Mouse (Mus musculus): ENCODE measurements around the gene Gm20696. TPM values are rescaled to one million over a fixed set of nuclear protein-coding genes. Genes with fewer than 3 reads are reported as not detected.

Gene Gm20696
- polyA plus RNA-seq, 1 experiment from 2014 or later = 6.9 TPM

DNA sequence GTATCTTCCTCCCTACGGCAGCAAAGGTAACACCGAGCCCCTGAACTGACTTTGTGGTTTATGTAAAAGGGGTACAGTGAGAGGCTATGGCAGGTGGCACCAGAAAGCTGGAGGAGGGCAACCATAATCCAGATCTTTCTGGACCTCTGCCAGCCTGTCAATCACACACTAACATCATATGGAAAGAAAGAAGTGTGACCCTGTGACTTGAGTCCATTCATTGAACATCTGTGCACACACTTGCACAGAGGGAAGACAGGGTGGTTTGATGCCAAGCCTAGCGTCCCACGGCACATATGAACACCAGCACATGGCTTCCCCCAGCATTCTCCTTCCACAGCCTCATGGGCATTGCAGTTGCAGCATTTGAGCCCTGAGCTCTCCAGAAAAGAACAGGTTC, 202.1 kb downstream of the Gm20696 start:
- Histone ChIP-seq H3K9me3 (no peaks in the 10 kb centered on the region), H3K27me3 (no peaks in the 10 kb centered on the region), H3K36me3 (no peaks in the 10 kb centered on the region), H3K4me2 (replicated peaks) (no peak overlapping the region), H3K4me3 (no peak overlapping the region), H3K4me1 (peaks cover 18% of the 10 kb centered on the region), H3K27ac (replicated peaks) (no peak overlapping the region), H3K9ac (replicated peaks) (no peak overlapping the region)
- WGBS = 83% methylated on average over 4 of the region's 4 CpGs
- no peak for ATAC-seq (ENCODE audit: low FRiP score, low read depth)

DNA sequence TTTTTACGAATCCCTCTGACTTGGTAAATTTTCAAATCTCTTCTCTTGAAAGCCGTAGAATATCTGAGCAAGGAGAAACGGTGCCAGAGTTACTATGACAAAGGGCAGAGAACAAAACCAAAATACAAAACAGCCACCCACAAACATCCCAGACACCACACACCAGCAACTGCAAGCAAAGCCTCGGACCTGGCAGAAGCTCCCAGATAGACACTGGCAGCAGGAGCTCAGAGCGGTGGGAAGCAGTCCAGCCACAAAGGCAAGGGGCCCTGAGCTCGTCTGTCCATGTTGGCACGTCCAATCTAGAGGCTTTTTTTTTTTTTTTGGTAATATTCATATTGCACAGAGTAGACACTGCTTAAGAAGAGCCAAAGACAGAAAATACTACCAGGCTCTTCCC, 202.7 kb downstream of the Gm20696 start:
- no peak overlapping the region for H3K27ac ChIP-seq (replicated peaks)
- 84% methylated on average over 7 of the region's 7 CpGs for WGBS
- ATAC-seq (ENCODE audit: low FRiP score, low read depth) = no peak

GRCm38 (mm10) chr6:99458775-99459174, 207.8 kb downstream of the Gm20696 start:
- H3K27ac ChIP-seq (replicated peaks) = no peak overlapping the region
- no peak for ATAC-seq (ENCODE audit: low FRiP score, low read depth)
- no peak overlapping the region for H3K4me3 ChIP-seq
- H3K27me3 ChIP-seq = no peaks in the 10 kb centered on the region
- peaks cover 6% of the 10 kb centered on the region; the same call in 1 of the 2 replicates for H3K4me1 ChIP-seq
- H3K4me2 ChIP-seq (replicated peaks) = no peak overlapping the region
- H3K36me3 ChIP-seq = no peaks in the 10 kb centered on the region
- H3K9ac ChIP-seq (replicated peaks) = no peak overlapping the region
- 92% methylated on average over 4 of the region's 4 CpGs for WGBS
- H3K9me3 ChIP-seq = no peaks in the 10 kb centered on the region

More for the DNA sequence above, 202.7 kb downstream of the Gm20696 start:
- Histone ChIP-seq H3K4me2 (replicated peaks) (no peak overlapping the region), H3K36me3 (no peaks in the 10 kb centered on the region), H3K27me3 (no peaks in the 10 kb centered on the region), H3K9me3 (no peaks in the 10 kb centered on the region), H3K9ac (replicated peaks) (no peak overlapping the region), H3K4me1 (peaks cover 17% of the 10 kb centered on the region), H3K4me3 (no peak overlapping the region)

DNA sequence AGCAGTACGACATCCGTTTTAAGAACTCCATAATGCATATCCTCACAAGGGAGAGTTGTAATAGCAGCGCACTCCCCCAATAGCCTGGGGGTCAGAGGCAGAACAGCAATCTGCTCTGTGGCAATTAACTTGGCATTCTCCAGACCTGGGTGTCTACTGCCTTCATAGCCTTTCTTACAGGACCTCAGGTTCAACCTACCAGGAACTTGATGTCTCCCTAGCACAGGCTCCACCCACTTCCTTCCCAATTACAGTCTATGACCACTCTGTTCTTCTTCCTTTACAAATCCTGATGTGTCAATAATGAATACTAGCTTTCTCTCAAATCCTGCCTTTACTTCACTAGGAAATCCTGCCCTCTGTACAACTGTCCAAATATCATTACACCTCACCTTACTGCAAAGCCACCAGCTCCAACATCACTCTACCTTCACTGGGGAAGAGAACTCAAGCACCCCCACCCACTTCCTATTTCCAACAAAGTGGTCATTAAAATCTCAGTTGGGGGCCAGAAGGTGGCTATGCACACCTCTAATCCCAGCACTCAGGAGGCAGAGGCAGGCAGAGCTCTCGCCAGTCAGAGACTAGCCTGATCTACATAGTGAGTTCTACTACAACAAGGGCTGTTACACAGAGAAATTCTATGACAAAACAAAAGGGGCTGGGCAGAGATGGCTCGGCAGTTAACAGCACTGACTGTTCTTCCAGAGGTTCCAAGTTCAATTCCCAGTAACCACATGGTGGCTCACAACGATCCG, 212.7 kb downstream of the Gm20696 start:
- Histone ChIP-seq H3K9me3 (no peaks in the 10 kb centered on the region), H3K27me3 (no peaks in the 10 kb centered on the region), H3K4me1 (no peaks in the 10 kb centered on the region), H3K4me3 (no peak overlapping the region), H3K36me3 (no peaks in the 10 kb centered on the region), H3K4me2 (replicated peaks) (no peak overlapping the region), H3K9ac (replicated peaks) (no peak overlapping the region), H3K27ac (replicated peaks) (no peak overlapping the region)
- 93% methylated on average over 7 of the region's 7 CpGs for WGBS
- no peak for ATAC-seq (ENCODE audit: low FRiP score, low read depth)

GRCm38 (mm10) chr6:99452638-99453185, 213.9 kb downstream of the Gm20696 start:
- H3K4me3 ChIP-seq = no peak overlapping the region
- H3K27me3 ChIP-seq = no peaks in the 10 kb centered on the region
- H3K4me1 ChIP-seq = no peaks in the 10 kb centered on the region
- 79% methylated on average over 2 of the region's 2 CpGs for WGBS
- H3K27ac ChIP-seq (replicated peaks) = no peak overlapping the region
- no peak for ATAC-seq (ENCODE audit: low FRiP score, low read depth)
- H3K4me2 ChIP-seq (replicated peaks) = no peak overlapping the region
- H3K36me3 ChIP-seq = no peaks in the 10 kb centered on the region
- H3K9ac ChIP-seq (replicated peaks) = no peak overlapping the region
- no peaks in the 10 kb centered on the region for H3K9me3 ChIP-seq

DNA sequence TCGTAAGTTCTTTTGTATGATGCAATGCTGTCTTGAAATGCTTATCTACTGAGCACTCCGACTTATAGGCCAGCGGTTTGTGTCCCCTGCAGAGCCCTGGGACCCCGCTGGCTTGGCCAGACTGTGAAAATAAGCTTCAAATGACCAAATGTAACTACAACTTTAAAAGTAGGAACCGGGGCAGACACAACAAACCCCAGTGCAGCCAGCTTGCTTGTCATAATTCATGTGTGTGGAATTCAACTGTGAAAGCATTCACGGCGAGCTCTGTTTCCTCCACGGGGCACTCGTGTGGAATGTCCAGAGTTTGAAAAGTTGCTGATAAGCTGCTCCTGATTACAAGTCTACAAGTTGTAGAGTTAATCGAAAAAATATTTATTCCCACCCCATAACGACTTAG, 215.1 kb downstream of the Gm20696 start:
- Histone ChIP-seq H3K4me1 (no peaks in the 10 kb centered on the region), H3K36me3 (no peaks in the 10 kb centered on the region), H3K27me3 (no peaks in the 10 kb centered on the region), H3K4me3 (no peak overlapping the region), H3K4me2 (replicated peaks) (no peak overlapping the region), H3K27ac (replicated peaks) (no peak overlapping the region), H3K9me3 (no peaks in the 10 kb centered on the region), H3K9ac (replicated peaks) (no peak overlapping the region)
- WGBS = 51% methylated on average over 11 of the region's 11 CpGs
- no peak for ATAC-seq (ENCODE audit: low FRiP score, low read depth)

DNA sequence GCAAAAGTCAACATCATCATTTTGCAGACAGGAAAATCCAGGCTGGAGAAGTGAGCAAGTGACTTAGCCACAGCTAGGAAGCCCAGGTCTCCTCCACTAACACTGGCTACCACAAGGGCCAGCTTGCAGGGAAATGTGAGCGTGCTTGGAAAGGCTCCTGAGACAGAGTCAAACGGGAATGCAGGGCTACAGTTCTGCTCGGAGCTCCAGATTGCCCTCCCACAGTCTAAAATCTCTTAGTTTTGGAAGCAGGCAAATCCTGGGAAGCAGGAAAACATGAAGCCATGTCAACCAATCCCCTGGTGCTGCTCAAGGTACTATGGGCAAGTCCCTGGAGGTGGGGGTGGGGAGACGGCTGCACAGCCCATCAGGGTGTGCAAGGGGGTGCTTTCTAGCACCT, 219.2 kb downstream of the Gm20696 start:
- Histone ChIP-seq H3K27ac (replicated peaks) (no peak overlapping the region), H3K4me2 (replicated peaks) (no peak overlapping the region), H3K27me3 (no peaks in the 10 kb centered on the region), H3K4me1 (no peaks in the 10 kb centered on the region), H3K4me3 (no peak overlapping the region), H3K9me3 (no peaks in the 10 kb centered on the region), H3K9ac (replicated peaks) (no peak overlapping the region), H3K36me3 (no peaks in the 10 kb centered on the region)
- 80% methylated on average over 4 of the region's 4 CpGs for WGBS
- ATAC-seq (ENCODE audit: low FRiP score, low read depth) = no peak

DNA sequence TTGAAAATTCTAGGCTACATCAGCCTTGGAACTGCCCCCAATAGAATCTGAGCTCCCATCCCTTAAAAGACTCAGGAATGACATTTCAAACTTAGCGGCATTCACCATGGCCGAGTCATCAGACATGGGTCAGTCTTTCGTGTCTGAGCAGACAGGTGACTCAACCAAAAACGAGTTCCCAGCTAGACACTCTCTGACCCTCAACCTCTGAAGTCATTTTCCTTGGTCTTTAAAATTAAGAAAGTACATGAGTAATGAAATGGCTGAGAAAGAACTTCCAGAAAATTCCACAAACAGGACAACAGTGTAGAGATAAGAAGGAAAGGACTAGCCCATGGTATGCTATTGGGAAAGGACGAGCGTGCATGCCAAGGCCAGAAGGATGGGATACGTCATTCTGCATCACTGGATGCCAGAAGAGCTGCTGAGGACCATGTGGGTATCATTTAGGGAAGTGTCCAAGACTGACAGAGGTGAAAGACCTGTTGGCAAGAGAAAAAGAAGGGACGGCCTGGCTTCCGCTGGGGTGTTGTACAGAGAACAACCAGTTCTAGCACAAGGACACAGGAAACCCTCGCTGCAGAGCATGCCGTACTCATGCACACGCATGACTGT, 219.7 kb downstream of the Gm20696 start:
- Histone ChIP-seq H3K4me2 (replicated peaks) (no peak overlapping the region), H3K4me1 (no peaks in the 10 kb centered on the region), H3K9ac (replicated peaks) (no peak overlapping the region), H3K27ac (replicated peaks) (no peak overlapping the region), H3K4me3 (no peak overlapping the region), H3K27me3 (no peaks in the 10 kb centered on the region), H3K9me3 (no peaks in the 10 kb centered on the region), H3K36me3 (no peaks in the 10 kb centered on the region)
- ATAC-seq (ENCODE audit: low FRiP score, low read depth) = no peak
- 95% methylated on average over 12 of the region's 12 CpGs for WGBS

- Histone ChIP-seq H3K27ac (replicated peaks) (no peak overlapping the region), H3K4me2 (replicated peaks) (no peak overlapping the region), H3K4me3 (no peak overlapping the region), H3K36me3 (no peaks in the 10 kb centered on the region), H3K4me1 (peaks cover 26% of the 10 kb centered on the region), H3K9me3 (no peaks in the 10 kb centered on the region), H3K9ac (replicated peaks) (no peak overlapping the region), H3K27me3 (no peaks in the 10 kb centered on the region)
- ATAC-seq (ENCODE audit: low FRiP score, low read depth) = no peak
- WGBS = 75% methylated on average over 5 of the region's 5 CpGs
Measured at GRCm38 (mm10) chr6:99443460-99443859, 223.1 kb downstream of the Gm20696 start.

GRCm38 (mm10) chr6:99441100-99441499, 225.5 kb downstream of the Gm20696 start:
- Histone ChIP-seq H3K4me3 (no peak overlapping the region), H3K4me1 (peaks cover 34% of the 10 kb centered on the region), H3K27ac (replicated peaks) (no peak overlapping the region), H3K27me3 (no peaks in the 10 kb centered on the region), H3K9ac (replicated peaks) (no peak overlapping the region), H3K9me3 (no peaks in the 10 kb centered on the region), H3K36me3 (no peaks in the 10 kb centered on the region), H3K4me2 (replicated peaks) (no peak overlapping the region)
- no peak for ATAC-seq (ENCODE audit: low FRiP score, low read depth)
- WGBS = 75% methylated on average over 7 of the region's 7 CpGs

DNA sequence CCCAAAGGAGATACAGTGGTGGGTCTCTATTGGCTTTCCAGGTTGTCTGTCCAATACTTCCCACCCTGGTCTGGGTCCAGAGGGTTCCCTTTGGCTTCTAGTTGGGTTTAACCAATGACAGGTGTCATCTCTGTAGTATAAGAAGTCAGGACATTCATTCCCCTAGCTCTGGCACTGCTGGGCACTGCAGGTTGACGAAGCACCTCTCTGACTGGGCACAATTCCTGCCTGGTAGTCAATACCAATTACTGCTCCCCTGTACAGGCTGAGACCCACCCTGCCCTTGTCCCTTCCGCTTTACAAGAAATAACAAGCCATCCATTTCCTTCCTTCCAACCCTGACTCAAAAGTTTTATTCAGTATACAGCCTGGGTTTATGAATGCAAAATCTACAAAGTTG, 226.0 kb downstream of the Gm20696 start:
- Histone ChIP-seq H3K27me3 (no peaks in the 10 kb centered on the region), H3K9ac (replicated peaks) (no peak overlapping the region), H3K4me1 (peaks cover 34% of the 10 kb centered on the region), H3K9me3 (no peaks in the 10 kb centered on the region), H3K27ac (replicated peaks) (peak overlapping the region; percentile 71), H3K36me3 (no peaks in the 10 kb centered on the region), H3K4me3 (no peak overlapping the region), H3K4me2 (replicated peaks) (no peak overlapping the region)
- ATAC-seq (ENCODE audit: low FRiP score, low read depth) = no peak
- WGBS = 96% methylated on average over 2 of the region's 2 CpGs

- Histone ChIP-seq H3K9me3 (no peaks in the 10 kb centered on the region), H3K9ac (replicated peaks) (peak overlapping the region; percentile 25; the same call in 1 of the 2 replicates), H3K36me3 (no peaks in the 10 kb centered on the region), H3K4me1 (peaks cover 34% of the 10 kb centered on the region), H3K4me2 (replicated peaks) (peak overlapping the region; percentile 36), H3K27me3 (no peaks in the 10 kb centered on the region), H3K4me3 (no peak overlapping the region), H3K27ac (replicated peaks) (peak overlapping the region; percentile 71)
- peak; percentile 41; the same call in 1 of the 2 replicates for ATAC-seq (ENCODE audit: low FRiP score, low read depth)
- under 1% methylated on average over 9 of the region's 9 CpGs for WGBS
Measured at GRCm38 (mm10) chr6:99439878-99440361, 226.7 kb downstream of the Gm20696 start.

All from midbrain, embryonic 12.5 days (tissue).